Mouse (Mus musculus) forebrain, postnatal 0 days (tissue): ENCODE measurements around the gene Ctnnbl1. TPM values are rescaled to one million over a fixed set of nuclear protein-coding genes. Genes with fewer than 3 reads are reported as not detected.

ENCODE experiments used
- ATAC-seq: fragments of 200-750 bp; cut with Nextera tagmentation; 2 replicates; pipeline ENCODE4 v1.8.0; 2017; ENCODE audit warnings: mild to moderate bottlenecking, moderate library complexity
- DNase-seq: peaks from one replicate; pipeline ENCODE4 v3.0.0-alpha.2; 2015
- H3K27ac ChIP-seq: fragments of 300-500 bp; sonication (generic); 2 replicates; pipeline ENCODE4 v1.5.1; 2014; ENCODE audit warnings: low read depth, mild to moderate bottlenecking, antibody characterized with exemption, low read length, moderate library complexity, mixed read lengths
- H3K27me3 ChIP-seq: fragments of 300-500 bp; sonication (generic); 2 replicates; pipeline ENCODE4 v1.6.1; 2014; ENCODE audit warnings: mild to moderate bottlenecking, low read length, mixed read lengths; ENCODE audit not compliant: insufficient read depth
- H3K36me3 ChIP-seq: fragments of 300-500 bp; sonication (generic); 2 replicates; pipeline ENCODE4 v1.6.1; 2014; ENCODE audit warnings: mild to moderate bottlenecking, moderate library complexity; ENCODE audit not compliant: insufficient read depth
- H3K4me1 ChIP-seq: fragments of 300-500 bp; sonication (generic); 2 replicates; pipeline ENCODE4 v1.6.1; 2014; ENCODE audit warnings: antibody characterized with exemption; ENCODE audit not compliant: insufficient read depth
- H3K4me2 ChIP-seq: fragments of 300-500 bp; sonication (generic); 2 replicates; pipeline ENCODE4 v1.6.1; 2014; ENCODE audit warnings: low read depth, mild to moderate bottlenecking, moderate library complexity
- H3K4me3 ChIP-seq: fragments of 300-500 bp; sonication (generic); 2 replicates; pipeline ENCODE4 v1.5.1; 2014; ENCODE audit warnings: low read depth, low read length, mixed read lengths
- H3K9ac ChIP-seq: fragments of 300-500 bp; sonication (generic); 2 replicates; pipeline ENCODE4 v1.6.1; 2014; ENCODE audit warnings: mild to moderate bottlenecking
- H3K9me3 ChIP-seq: fragments of 300-500 bp; sonication (generic); 2 replicates; pipeline ENCODE4 v1.6.1; 2016; ENCODE audit warnings: low read length
- CTCF ChIP-seq: sonication (generic); IDR thresholded peaks from 2 replicates; pipeline ENCODE4 v1.5.1; 2016; ENCODE audit warnings: antibody characterized with exemption, control low read depth, low read depth
- WGBS: fragments of 180-500 bp; shearing (Covaris S2); extraction: QIAGEN DNeasy Blood & Tissue Kit; methylation state at CpG from one replicate; pipeline ENCODE4 v1.1.7; 2014; 5-methylcytosine and 5-hydroxymethylcytosine counted together
- polyA plus RNA-seq: library from polyadenylated mRNA; unstranded; fragments of >200 nt; fragmentation: Nextera tagmentation; extraction: Ambion mirVana; gene quantifications from 2 replicates; pipeline ENCODE4 v1.2.1, GENCODE M21; 2015
- total RNA-seq: library from RNA; depleted of rRNA; stranded (reverse); fragments of >200 nt; gene quantifications from 2 replicates; pipeline ENCODE4 v1.2.3, GENCODE M21; 2014

The Ctnnbl1 gene
- total and polyA plus RNA-seq, 2 experiments from 2014 or later: 43.8 to 48.2 TPM

DNA sequence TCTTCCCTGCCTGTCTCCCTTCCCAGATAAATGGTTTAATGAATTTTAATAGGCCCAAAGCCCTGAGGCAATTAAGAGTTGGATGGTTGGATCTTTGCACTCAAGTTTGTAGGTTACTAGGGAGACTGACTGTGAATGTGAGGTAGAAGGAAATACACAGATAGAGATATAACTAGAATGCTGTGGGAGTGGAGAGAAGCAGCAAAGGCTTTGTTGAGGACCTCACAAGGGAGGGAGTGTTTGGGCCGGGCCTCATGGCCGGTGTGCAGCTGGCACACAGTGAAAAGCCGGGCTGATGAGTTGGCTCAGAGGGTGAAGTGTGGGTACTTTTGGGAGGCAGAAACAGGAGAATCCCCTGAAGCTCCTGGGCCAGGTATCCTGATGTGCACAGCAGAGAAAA lies 43.8 kb downstream of the Ctnnbl1 start:
- 32% methylated on average over 3 of the region's 3 CpGs for WGBS
- Histone ChIP-seq H3K4me1 (no peaks in the 10 kb centered on the region), H3K9ac (no peak overlapping the region), H3K27ac (no peak overlapping the region), H3K27me3 (no peaks in the 10 kb centered on the region), H3K4me3 (no peak overlapping the region), H3K9me3 (no peaks in the 10 kb centered on the region), H3K36me3 (peaks cover 5% of the 10 kb centered on the region), H3K4me2 (no peak overlapping the region)
- no peak for TF ChIP-seq CTCF
- ATAC-seq (no peak), DNase-seq (no peak)

DNA sequence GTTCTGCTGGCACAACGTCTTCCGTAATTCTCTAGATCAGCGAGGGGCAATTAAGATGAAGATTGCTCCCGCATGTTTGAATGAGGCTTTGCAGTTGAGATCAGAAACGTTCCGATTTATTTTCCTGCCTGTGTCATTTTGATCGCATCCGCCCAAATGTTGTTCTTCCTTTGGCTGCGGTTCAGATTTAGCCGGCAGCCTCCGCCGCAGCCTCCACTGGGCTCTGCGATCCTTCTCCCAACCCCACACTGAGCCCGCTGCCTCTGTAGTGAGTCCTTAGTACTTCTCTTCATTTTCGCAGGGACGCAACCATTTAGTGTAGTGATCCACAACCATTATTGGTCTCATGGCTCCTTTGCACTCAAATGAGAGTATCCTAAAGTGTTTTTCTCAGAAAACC lies 46.0 kb downstream of the Ctnnbl1 start:
- H3K9me3 ChIP-seq: no peaks in the 10 kb centered on the region
- ATAC-seq: no peak
- H3K4me3 ChIP-seq: no peak overlapping the region
- peaks cover 5% of the 10 kb centered on the region for H3K36me3 ChIP-seq
- no peak overlapping the region for H3K4me2 ChIP-seq
- H3K4me1 ChIP-seq: no peaks in the 10 kb centered on the region
- H3K27me3 ChIP-seq: no peaks in the 10 kb centered on the region
- no peak for TF ChIP-seq CTCF
- no peak overlapping the region for H3K9ac ChIP-seq
- 69% methylated on average over 16 of the region's 16 CpGs for WGBS
- no peak for DNase-seq
- H3K27ac ChIP-seq: no peak overlapping the region

DNA sequence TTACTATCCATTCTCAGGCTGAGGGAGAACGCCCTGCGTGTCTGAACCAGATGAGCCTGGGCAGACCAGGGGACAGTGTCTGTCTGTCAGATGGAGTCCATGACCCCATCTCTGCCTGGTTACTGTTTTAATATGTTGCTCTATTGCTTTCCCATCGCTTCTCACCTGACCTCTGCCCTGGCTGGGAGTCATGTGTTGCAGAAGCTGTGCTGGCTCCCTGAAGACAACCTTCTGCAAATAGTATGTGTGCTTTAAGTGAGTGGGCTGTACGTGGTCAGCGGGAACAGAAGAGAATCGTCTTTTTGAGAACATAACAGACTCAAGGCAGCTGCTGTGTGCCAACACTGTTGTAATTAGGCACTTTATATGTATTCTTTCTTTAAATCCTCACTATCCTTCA lies 47.0 kb downstream of the Ctnnbl1 start:
- Histone ChIP-seq H3K9me3 (no peaks in the 10 kb centered on the region), H3K4me3 (no peak overlapping the region), H3K9ac (no peak overlapping the region), H3K27ac (no peak overlapping the region), H3K36me3 (peaks cover 10% of the 10 kb centered on the region), H3K27me3 (no peaks in the 10 kb centered on the region), H3K4me2 (no peak overlapping the region), H3K4me1 (no peaks in the 10 kb centered on the region)
- DNase-seq: no peak
- no peak for TF ChIP-seq CTCF
- WGBS: 86% methylated on average over 6 of the region's 6 CpGs
- no peak for ATAC-seq

DNA sequence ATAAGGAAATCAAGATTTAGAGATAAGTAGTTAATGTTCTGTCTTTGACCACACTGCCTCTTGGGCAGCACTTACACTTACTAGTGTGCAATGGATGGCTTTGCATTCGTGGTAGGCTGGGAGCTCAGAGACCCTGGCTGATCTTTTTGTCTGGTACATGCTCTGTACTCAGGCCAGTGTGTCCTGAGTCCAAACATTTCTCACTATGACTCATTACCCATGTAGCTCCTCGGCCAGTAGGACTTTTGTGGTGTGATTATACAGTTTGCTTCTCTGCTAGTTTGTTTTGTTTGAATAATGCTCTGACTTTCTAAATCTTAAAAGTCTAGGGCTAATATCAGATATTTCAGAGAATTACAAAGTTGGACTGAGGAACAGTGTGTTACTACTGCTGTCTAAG lies 47.4 kb downstream of the Ctnnbl1 start:
- H3K9ac ChIP-seq: no peak overlapping the region
- H3K4me3 ChIP-seq: no peak overlapping the region
- H3K4me2 ChIP-seq: no peak overlapping the region
- no peak overlapping the region for H3K27ac ChIP-seq
- no peaks in the 10 kb centered on the region for H3K9me3 ChIP-seq
- H3K4me1 ChIP-seq: no peaks in the 10 kb centered on the region
- TF ChIP-seq CTCF: no peak
- H3K36me3 ChIP-seq: peaks cover 13% of the 10 kb centered on the region
- H3K27me3 ChIP-seq: no peaks in the 10 kb centered on the region
- 77% methylated on average over 2 of the region's 2 CpGs for WGBS
- no peak for ATAC-seq
- DNase-seq: no peak

DNA sequence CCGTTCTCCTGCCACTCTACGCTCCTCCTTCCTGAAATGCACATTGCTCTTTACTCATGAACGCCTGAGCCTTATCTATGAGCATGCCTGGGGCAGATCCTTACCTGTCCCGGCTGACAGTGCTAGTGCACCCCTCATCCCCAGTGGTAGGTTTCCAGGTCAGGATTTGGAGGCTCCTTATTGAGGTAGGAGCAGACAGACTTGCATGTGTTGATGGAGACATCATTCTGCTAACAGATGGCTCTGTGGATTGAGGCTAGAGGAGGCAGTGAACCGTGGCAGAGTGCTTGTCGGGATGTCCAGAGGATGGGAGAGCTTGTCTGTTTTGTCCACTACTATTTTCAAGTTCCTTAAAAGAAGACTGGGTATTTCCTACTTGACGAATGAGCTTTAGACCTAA lies 52.0 kb downstream of the Ctnnbl1 start:
- 82% methylated on average over 7 of the region's 7 CpGs for WGBS
- no peak overlapping the region for H3K27ac ChIP-seq
- no peak for ATAC-seq

DNA sequence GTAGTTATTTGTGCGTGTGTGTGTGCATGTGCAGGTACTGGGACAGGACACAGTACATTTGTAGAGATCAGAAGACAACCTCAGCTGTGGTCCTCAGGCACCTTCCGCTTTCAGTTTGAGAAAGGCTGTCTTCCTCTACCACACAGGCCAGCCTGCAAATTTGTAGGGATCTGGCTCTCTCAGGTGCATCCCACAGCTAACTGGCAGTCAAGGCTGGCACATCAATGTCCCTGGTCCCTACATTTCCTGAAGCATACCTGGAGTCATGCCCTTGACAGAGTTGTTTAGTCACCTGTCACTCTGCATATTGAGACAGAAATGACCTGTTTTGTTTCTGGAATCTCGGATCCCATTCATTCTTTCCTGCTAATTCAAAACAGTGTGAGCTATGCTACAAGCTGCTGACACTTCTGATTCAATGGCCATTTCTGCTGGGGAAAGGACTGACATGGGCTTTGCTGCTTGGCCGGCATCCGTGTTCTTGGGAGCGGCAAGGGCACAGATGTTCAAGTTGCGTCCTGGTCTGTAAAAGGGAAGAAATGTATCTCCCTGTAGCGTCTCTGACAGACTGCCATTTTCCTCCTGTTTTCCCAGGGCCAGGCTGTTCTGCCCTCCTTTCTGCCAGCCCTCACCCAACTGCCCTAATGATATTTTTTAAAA lies 53.8 kb downstream of the Ctnnbl1 start:
- Histone ChIP-seq H3K4me3 (no peak overlapping the region), H3K9me3 (no peaks in the 10 kb centered on the region), H3K4me1 (no peaks in the 10 kb centered on the region), H3K9ac (no peak overlapping the region), H3K27me3 (no peaks in the 10 kb centered on the region), H3K36me3 (peaks cover 15% of the 10 kb centered on the region), H3K4me2 (no peak overlapping the region), H3K27ac (no peak overlapping the region)
- no peak for TF ChIP-seq CTCF
- DNase-seq: no peak
- 62% methylated on average over 8 of the region's 8 CpGs for WGBS
- no peak for ATAC-seq

More for the DNA sequence above, 52.0 kb downstream of the Ctnnbl1 start:
- Histone ChIP-seq H3K9ac (no peak overlapping the region), H3K27me3 (no peaks in the 10 kb centered on the region), H3K9me3 (no peaks in the 10 kb centered on the region), H3K4me1 (no peaks in the 10 kb centered on the region), H3K36me3 (peaks cover 15% of the 10 kb centered on the region), H3K4me2 (no peak overlapping the region), H3K4me3 (no peak overlapping the region)
- TF ChIP-seq CTCF: no peak
- DNase-seq: no peak

DNA sequence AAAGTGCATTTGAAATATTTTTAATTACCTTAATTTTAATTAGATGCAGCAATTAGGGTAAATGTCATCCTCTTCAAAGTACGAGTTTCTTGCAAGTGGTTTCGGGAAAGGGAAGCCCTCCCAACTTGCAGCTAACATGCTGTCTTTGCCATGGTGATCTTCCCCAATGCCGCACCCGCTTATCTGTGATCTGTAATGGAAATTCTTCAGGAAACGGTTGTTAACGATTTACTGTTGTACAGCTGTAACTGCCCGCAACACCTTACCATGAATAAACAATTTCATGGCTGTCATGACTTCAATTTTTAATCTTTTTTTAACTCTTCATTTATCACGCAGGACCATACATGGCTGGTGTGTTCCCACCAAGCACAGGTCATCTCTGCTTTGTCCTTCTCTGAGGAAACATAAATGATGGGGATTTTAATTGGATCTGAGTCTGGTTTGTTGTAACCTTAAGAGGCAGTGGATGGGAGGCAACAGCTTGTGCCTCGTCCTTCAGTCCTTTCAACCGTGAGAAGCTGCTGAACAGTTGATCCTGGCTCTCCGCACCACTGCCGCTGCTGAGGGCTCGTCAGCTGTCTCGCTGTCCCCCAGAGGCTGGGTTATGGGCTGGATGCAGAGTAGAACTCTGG lies 54.4 kb downstream of the Ctnnbl1 start:
- H3K9ac ChIP-seq: no peak overlapping the region
- H3K4me1 ChIP-seq: no peaks in the 10 kb centered on the region
- peaks cover 15% of the 10 kb centered on the region for H3K36me3 ChIP-seq
- ATAC-seq: no peak
- 49% methylated on average over 14 of the region's 14 CpGs for WGBS
- no peaks in the 10 kb centered on the region for H3K9me3 ChIP-seq
- no peaks in the 10 kb centered on the region for H3K27me3 ChIP-seq
- no peak overlapping the region for H3K4me3 ChIP-seq
- TF ChIP-seq CTCF: no peak
- DNase-seq: no peak
- no peak overlapping the region for H3K27ac ChIP-seq
- H3K4me2 ChIP-seq: no peak overlapping the region
